Mouse (Mus musculus): Measurements from ENCODE around the gene Sema4a. TPM values are rescaled to one million over a fixed set of nuclear protein-coding genes. Genes with fewer than 3 reads are reported as not detected.
"Not testable (repeated sequence)": the region's sequence is repeated elsewhere in the genome, so short reads cannot be mapped to it uniquely, and the experiment has no call there.

The Sema4a gene
- total RNA-seq, 2 experiments from 2014 or later = 1.2 to 1.4 TPM

DNA sequence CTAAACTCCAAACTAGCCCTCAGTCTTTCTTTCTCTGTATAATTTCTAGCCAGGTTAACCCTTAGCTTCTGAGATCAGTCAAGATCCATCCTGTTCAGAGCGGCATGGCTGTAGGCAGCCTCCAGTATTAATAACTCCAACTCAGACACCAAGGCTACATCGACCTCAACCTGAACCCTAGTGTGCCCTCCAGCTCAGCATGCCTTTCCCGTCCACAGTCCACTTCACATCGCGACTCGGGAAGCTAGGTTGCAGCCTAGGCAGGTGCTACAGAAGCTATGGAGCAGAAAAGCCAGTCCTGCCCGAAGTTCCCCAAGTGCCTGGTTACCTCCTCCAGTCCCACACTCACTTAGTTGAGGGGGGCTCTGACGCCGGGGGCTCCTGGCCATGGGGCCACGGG lies 23.5 kb downstream of the Sema4a start:
- intact Hi-C loops (cut with DNase I) = no loop called here
- no peak for DNase-seq

DNA sequence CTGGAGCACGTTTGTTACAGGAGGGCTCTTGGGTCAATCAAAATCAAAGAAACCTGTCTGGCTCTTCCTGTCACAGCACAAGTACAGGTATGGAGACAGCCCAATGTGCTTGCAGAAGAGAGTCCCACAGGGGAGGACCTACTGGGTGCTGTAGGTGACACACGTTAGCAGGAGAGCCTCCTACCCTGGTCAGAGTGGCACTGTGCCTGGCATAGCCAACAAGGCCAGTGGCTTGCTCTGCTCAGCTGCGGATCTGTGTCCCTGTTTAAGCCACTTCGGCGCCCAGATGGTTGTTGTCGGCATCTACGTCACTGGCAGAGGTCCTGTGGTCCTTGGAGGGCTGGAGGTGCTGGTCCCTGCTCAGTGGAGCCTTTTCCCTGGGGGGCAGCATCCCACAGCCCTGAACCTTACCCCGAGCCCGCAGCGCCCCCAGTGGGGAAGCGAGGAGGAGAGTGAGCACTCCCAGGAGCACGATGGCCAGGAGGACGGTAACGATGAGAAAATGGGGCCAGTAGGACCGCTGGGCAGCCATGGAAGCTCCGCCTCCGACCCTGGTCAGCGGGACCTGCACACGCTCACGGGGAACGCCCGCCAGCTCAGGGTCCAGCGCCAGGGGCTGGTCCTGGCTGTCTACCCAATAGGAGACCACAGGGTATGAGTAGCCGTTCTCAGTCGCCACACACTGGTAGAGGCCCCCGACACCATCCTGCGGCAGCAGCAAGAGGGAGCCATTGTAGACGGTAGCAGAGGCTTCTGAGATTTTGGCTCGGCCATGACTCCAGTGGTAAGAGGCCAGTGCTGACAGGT lies 24.4 kb downstream of the Sema4a start:
- intact Hi-C loops (cut with DNase I) = no loop called here
- DNase-seq = peak; percentile 40 to 41

DNA sequence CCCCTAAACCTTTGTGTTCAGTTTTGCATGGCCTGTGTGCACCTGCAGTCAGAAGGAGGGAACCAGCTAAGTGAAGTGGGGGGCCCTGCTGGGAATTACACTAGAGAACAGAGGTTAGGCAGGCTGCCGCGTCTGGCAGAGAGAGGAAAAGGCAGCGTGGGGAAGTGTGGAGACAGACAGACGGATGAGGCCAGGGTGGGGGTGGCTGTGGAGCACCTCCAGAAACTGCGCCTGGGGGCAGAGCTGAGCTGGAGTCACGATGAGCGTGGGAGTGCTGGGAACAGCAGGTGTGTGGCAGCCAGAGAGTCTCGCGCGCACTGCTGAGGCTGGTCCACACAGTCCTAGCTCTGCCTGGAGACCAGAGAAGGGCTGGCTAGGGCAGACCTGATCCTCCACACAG lies 25.5 kb downstream of the Sema4a start:
- no peak for DNase-seq
- intact Hi-C loops (cut with DNase I) = no loop called here

DNA sequence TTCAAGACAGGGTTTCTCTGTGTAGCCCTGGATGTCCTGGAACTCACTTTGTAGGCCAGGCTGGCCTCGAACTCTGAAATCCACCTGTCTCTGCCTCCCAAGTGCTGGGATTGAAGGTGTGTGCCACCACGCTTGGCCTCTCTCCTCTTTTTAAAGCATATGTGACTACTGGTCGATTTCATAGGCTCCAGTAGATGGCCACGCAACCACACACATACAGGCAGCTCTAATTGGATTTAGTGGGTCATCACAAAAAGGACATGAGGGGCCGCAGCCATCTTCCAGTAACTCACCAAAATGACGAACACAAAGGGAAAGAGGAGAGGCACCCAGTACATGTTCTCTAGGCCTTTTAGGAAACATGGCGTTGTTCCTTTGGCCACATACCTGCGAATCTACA lies 32.3 kb downstream of the Sema4a start:
- intact Hi-C loops (cut with DNase I); DNase-seq: not testable (repeated sequence)

DNA sequence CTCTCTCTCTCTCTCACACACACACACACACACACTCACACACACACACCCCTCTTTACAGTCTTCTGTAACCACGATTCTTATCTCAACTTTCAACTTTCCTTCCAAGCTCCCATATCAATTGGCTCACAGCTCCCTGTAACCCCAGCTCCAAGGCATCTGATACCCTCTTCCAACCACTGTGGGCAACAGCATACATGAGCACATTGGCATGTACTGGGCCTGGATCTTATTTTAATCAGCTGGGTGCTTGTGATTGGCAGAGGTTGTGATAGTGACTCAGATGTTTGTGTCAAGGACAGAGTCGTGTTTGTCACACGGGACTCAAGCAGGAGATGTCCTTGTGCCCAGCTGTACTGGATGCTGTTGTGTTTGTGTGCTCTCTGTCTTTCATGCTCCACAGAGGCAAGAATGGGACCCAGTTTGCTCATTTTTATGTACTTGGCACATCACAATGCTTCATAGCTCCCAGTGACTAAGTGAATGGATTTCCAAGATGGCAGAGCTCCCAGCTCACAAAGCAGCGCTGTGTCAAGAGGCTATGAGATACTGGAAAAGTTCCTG lies 33.6 kb downstream of the Sema4a start:
- DNase-seq = no peak
- intact Hi-C loops (cut with DNase I) = no loop called here

DNA sequence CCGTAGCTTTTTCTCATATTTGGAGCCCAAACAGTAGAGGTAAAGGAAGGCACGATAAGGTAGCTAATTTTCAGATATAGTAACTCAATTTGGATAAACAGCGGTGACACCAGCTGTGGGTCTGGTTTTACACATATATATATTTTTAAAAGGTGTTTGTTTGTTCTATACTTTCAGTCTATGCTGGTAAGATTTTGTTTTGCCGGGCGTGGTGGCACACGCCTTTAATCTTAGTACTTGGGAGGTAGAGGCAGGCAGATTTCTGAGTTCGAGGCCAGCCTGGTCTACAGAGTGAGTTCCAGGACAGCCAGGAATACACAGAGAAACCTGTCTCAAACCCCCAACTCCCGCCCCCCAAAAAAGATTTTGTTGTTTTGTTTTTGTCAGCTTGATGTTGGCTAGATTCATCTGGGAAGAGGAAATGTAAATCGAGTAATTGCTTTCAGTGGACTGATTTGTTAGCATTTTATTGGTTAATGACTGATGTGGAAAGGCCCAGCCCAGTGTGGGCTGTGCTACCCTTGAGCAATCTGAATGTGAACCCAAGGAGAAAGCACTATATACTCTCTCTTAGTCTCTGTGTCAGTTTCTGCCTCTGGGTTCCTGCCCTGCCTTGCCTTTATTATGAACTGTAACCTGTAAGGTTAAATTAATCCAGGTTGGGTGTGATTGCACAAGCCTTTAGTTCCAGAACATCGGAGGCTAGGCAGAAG lies 35.1 kb downstream of the Sema4a start:
- DNase-seq = no peak
- intact Hi-C loops (cut with DNase I) = loop anchor here (2.0 kb wide), 1 partner anchor 15 kb away; the partner anchor contains the start of gene Pmf1

DNA sequence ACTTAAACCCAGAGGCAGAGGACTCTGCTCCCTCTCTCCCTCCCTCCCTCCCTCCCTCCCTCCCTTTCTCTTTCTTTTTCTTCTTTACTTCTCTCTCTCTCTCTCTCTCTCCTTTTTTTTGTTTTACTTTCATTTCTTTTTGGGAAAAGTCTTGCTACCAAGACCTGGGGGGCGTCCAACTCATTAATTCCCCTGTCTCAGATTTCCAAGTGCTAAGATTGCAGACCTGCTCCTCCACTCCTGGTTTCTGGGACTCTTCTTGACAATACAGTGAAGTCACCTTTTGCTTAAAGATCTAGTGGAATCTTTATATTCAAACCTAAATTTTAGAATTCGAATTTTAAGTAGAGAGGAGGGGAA lies 35.7 kb downstream of the Sema4a start:
- no peak for DNase-seq
- intact Hi-C loops (cut with DNase I) = loop anchor here (2.0 kb wide), 1 partner anchor 15 kb away; the partner anchor contains the start of gene Pmf1

DNA sequence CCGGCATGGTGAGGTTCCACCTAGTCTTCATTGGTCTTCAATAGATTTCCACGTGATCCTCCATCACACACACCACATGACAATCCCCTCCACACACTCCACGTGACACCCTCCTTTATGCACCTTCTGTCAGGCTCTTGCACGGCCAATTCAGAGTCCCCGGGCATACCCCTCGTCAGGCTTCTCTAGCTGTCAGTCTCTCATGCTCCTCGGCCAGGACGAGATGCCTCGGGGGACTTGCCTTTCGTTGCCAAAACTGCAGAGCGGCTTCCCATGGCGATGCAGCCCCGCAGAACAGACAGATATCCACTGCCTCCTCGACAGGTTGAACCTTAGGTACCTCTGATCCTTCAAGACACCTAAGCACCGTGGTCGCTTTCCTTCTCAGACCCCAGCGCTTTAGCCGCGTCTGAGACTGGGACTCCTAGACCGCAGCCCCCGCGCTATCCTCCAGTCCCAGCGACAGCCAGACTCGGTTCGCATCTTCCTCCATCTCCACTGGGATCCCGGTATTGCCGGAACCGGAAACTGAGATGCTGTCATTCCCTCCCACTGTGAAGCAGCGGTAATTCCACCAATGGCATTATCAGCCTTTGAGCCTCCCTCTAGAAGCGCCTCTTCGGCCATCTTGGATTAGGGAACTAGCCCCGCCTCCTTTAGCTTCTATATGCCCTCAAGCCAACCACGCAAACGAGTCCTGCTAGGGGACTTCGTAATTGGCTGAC lies 36.2 kb downstream of the Sema4a start, which contains the start of gene Slc25a44:
Slc25a44 (minus strand) TSS at position 535 of the 725 bp plus-strand sequence.
- intact Hi-C loops (cut with DNase I) = loop anchor here (2.0 kb wide), 1 partner anchor 14 kb away; the partner anchor contains the start of gene Pmf1
- peak; percentile 86 to 93 for DNase-seq

DNA sequence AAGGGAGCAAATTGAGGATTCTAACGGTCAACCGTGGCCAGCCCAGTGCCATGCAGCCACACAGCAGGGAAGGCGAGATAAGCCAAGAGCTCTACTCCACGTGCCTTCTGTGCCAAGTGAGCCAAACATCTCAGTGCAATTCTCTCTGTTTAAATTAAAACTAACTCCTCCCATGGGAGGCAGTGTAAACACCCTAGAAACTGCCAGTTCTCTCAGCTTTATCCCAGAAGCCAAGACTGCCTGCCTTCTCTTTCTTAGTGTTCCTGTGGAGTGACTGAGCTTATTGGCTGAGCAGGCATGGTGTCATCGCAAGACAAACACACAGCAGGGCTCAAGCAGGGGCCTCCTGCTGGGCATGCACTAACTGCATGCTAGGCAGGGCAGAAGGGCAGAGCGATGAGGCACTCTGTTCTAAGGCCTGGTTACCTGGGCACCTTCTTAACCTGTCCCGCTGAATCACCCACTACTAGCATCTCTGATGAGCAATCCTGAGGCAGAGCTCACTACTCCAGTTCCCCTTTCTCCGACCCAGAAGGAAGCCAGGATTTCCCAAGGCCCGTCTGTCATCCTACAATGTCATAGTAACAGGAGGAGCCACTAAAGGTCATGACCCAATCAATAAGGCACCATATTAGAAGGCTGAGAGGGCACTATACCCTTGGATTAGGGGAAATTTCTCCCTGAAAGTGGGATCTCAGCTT lies 38.8 kb downstream of the Sema4a start:
- intact Hi-C loops (cut with DNase I) = no loop called here
- DNase-seq = no peak

DNA sequence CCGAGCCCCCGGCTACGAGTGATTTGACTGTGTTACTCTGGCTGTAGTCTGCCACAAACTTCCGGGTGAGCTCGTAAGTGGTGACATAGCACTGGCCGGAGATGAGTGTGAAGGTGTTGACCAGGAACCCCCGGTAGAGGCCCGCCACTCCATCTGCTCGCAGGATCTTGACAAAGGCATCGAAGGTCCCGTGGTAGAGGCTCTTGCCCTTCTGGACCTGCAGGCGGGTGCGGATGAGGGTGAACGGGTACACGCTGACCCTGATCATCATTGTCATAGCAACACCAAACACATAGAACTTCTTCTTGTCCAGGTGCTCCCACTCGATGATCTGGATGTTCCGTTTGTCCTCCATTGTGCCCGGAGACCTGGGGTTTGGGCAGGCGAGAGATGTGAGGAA lies 40.2 kb downstream of the Sema4a start:
- no peak for DNase-seq
- intact Hi-C loops (cut with DNase I) = no loop called here

DNA sequence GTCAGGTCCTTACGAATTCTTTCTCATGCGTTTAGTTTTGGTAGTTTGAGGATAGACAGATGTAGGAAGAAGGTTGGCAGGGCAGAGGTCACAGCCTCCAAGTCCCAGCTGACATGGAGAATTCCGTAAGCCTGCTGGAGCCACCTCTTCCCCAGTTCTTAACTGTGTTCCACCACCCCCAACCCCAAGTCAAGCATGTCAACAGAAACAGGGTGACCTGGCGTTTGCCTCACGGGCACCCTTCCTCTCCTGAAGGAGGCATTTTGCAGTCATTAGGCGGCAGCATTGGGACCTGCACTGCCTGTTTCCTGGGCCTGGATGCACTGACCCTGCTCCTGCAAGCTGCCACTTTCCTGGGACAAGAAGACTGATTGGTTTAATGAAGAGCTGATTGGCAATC lies 43.0 kb downstream of the Sema4a start:
- DNase-seq = no peak
- intact Hi-C loops (cut with DNase I) = no loop called here

DNA sequence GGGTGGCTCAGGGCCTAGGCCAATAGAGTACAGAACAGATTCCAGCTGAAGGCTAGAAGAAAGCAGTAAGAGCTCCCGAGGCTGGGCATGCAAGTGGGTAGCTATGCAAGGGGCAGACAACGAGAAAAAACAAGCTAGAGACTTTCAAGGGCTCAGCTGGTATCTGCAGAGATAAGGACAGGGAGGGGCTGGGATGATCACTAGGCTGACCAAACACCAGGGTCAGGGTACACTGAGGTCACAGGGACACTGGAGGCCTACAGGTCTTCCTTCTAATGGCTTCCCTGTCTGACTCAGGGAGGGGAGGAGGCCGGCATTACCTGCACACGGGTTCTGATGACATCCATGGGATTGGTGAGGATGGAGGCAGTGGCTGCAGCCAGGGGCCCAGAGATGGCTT lies 45.3 kb downstream of the Sema4a start:
- intact Hi-C loops (cut with DNase I) = no loop called here
- no peak for DNase-seq

DNA sequence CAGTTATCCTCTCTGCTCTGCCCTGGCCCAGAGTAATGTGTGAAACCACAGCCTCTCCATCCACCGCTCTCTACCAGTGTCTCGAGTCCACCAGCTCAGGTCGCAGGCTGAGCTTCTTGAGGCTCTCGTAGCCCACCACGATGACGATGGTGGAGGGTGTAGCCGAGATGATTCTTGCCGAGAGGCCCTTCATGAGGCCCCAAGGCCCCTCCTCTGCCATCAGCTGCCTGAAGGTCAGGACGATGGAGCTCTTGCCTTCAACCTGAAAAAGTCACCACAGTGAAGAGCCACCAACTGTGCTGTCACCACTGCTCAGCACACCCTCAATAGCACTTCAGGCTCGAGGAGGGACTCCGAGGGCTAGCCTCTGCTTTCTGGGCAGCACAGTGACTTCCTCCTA lies 48.3 kb downstream of the Sema4a start:
- intact Hi-C loops (cut with DNase I) = no loop called here
- no peak for DNase-seq

DNA sequence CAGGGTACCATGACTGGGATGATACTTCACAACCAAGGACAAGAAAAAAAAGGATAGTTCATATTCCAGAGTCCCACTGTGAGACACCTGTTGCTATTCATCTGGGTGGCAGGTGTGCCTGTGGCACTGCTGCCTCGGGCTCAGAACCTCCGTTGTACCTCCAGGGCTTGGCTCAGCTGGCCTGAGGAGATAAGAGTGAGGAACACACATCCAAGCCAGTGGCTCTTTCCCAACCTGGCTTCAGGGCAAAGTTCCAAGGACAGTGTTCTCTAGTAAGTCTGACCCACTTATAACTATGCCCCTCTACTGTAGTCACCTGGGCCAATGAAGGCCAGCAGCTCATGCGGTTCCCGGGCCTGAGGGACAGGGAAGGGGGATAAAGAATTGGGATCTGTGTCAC lies 49.3 kb downstream of the Sema4a start:
- intact Hi-C loops (cut with DNase I) = loop anchor here (2.0 kb wide), 1 partner anchor 13 kb away; the partner anchor contains the start of gene Slc25a44
- no peak for DNase-seq

DNA sequence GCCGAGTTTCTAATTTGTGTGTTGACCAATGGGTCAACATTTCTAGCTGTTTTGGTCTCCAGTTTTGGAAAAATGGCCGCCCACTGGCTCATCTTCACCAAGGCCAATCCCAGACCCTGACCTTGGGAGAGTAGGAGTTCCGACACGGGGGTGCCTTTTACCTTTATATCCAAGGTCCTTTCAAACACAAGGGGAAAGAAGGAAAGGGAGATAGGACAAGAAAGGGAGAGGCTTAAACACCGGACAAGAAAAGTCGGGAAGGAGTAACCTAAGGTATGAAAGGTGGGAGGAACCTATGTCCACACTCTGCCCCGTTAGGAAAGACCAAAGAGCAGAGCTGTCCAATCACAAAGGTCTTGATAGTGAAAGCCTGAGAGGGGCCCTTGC lies 50.3 kb downstream of the Sema4a start:
- intact Hi-C loops (cut with DNase I) = loop anchor here (2.0 kb wide), 1 partner anchor 14 kb away; the partner anchor contains the start of gene Slc25a44
- DNase-seq = no peak

DNA sequence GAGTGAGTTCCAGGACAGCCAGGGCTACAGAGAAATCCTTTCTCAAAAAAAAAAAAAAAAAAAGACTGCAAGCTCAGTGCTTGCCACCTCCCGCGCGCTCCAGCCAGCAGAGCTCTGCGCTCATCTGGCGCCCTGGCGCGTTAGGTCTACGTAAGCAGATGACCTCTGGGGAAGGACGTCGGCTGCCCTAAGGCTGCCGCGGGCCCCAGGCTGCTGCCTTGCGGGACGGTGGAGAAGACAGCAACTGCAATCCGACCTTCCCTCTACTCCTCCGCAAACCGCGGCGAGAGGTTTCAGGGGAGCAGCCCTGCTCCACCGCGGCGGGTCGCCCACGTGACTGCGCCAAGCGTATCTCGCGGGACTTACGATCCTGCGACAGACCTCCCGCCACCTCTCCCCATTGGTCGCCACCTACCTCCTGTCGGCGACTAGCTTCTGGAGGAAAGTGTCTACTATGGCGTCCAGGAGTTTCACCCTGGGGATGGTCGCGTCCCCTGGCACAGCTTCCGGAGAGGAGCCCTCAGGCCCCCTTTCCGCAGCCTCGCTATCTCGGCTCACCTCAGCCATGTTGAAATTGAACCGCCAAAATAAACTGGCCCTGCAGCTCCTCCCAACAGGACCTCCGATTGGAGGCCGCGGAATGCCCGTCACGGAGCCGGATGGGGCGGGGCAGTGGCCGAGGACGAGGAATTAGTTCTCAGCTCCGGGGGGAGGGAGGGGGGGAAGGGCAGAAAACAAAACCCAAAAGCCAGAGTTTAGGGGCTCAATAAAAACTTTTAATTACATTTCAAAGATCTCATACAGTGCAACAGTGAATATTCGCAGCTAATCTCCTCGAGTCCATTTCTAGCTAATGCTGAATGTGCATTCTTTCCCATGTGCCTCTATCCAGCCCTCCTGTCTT lies 51.0 kb downstream of the Sema4a start, which contains the start of gene Pmf1:
Pmf1 (minus strand) TSS at position 591 of the 904 bp plus-strand sequence.
- DNase-seq = peak; percentile 91 to 92
- intact Hi-C loops (cut with DNase I) = loop anchor here (2.0 kb wide), 2 partner anchors 15 to 117 kb away; partner anchors contain the start of gene Slc25a44

DNA sequence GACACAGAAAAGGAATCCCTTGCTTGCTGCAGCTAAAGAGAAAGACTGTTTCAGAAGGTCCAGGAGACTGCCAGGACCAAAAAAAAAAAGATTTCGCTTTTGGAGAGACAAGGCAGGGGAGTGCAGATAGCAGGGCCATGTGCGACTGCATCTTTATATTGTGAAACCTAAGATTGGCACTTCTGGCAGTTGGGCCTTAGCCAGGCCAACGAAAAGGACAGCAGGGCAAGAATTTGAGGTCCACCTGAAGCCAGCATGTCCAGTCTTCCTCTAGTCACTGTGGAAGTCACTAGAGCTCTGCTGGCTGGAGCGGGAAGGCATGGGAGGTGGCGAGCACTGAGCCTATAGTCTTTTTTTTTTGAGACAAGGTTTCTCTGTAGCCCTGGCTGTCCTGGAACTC lies 52.0 kb downstream of the Sema4a start:
- DNase-seq = no peak
- intact Hi-C loops (cut with DNase I) = loop anchor here (1.0 to 2.0 kb wide), 2 partner anchors 58 to 118 kb away; no protein-coding TSS in a partner anchor

DNA sequence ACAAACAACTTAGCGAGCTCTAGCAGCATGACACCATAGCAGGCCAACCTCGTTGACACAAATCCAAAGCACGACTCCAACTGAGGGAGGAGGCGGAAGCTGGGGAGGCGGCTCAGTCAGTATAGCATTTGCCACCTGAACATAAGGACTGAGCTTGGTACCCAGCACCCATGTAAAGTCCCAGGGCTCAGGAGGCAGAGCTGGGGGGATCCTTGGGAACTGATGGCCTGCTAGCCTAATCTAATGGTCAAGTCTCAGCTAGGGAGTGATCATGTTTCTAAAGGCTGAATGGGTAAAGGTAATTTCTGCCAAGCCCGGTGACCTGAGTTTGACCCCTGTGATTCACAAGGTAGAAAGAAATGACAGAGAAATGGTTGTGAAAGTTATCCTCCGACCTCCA lies 53.5 kb downstream of the Sema4a start:
- intact Hi-C loops (cut with DNase I) = no loop called here
- DNase-seq = no peak

DNA sequence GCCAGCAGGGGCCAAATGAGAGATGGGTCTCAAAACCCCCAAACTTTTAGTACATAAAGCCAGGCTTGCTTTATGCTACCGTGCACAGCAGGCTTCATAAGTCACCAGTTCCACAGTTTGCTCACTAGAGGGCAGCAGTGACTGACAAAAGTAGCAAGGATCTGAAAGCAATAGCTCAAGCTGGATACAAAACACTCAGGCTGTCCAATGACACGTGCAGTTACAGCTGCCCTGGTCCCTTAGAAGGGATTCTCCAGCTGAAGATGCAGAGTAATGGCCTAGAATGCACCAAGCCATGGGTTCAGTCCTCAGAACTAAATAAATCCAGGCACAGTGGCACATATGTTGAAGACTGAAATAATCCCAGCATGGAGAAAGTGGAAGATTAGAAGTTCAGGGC lies 53.9 kb downstream of the Sema4a start:
- peak in 1 of 2 experiments; percentile 35 for DNase-seq
- intact Hi-C loops (cut with DNase I) = no loop called here

Measured in gastrocnemius, postnatal 36 days (tissue).